ENCODE assay signal across 10 mouse cellular contexts in the genomic region with DNA sequence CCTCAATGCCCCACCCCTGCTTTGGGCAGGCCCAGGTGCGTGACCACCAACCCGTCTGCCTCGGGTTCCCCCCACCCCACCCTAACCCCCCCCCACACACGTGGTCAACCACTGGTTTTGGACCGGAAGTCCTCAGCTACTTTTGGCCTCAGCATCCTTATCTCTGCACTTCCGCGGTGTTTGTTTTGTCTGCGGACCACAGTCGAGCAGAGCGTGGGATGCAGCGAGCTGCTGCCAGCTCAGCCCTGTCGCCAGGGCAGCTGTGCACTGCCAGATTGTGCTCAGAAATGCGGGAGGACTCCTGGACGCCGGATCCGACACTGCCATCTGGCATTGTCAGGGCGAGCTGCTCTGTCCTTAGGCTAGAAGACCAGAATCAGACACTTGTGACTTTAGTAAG. TPM values are rescaled to one million over a fixed set of nuclear protein-coding genes. Genes with fewer than 3 reads are reported as not detected.
DNase-seq lines count a peak whose midpoint lies in the region; ATAC-seq and TF ChIP-seq lines count a peak whose summit lies in the region.
"Had no signal": no experiment of that assay in that cellular context is flagged by ENCODE, and none has a peak within 500 bp of the region (broad histone marks: within the 10 kb centered on the region; RNA-seq: fewer than 3 reads in every experiment).

No protein-coding gene starts in this region.

- H3K9ac ChIP-seq in hindbrain, postnatal 0 days (replicated peaks; ENCODE audit: low read length): no peak overlapping the region
- no peak overlapping the region for H3K9ac ChIP-seq in hindbrain, embryonic 14.5 days
- H3K9ac ChIP-seq in kidney, embryonic 14.5 days (ENCODE audit: low read depth, low read length): no peak overlapping the region
- H3K9ac ChIP-seq: midbrain, embryonic 12.5 days had no signal

- DNase-seq in hindbrain, postnatal 0 days (ENCODE audit: low spot score): peak; percentile 75
- no peak for DNase-seq in hindbrain, embryonic 14.5 days (ENCODE audit: low spot score)
- DNase-seq in brain, embryonic 14.5 days (ENCODE audit: low read depth): peak; percentile 53
- peak; percentile 52 for DNase-seq in layer of hippocampus, adult 9-11 months
- peak; percentile 34 for DNase-seq in ovary, postnatal 14 days (ENCODE audit: low spot score)
- no peak for DNase-seq in kidney, adult 8-10 months
- no peak for DNase-seq in kidney, adult 9 months

- no peak overlapping the region for H3K4me2 ChIP-seq in hindbrain, postnatal 0 days (ENCODE audit: low read depth, low read length)
- no peak overlapping the region for H3K4me2 ChIP-seq in hindbrain, embryonic 14.5 days (replicated peaks)
- no peak overlapping the region for H3K4me2 ChIP-seq in kidney, embryonic 14.5 days (replicated peaks; ENCODE audit: low read depth, low read length)
- H3K4me2 ChIP-seq: midbrain, embryonic 12.5 days had no signal

- H3K4me3 ChIP-seq in hindbrain, postnatal 0 days (ENCODE audit: low read length): no peak overlapping the region
- H3K4me3 ChIP-seq in hindbrain, embryonic 14.5 days (replicated peaks; ENCODE audit: low read length): no peak overlapping the region
- H3K4me3 ChIP-seq in kidney, embryonic 14.5 days (ENCODE audit: low read length): no peak overlapping the region
- H3K4me3 ChIP-seq: midbrain, embryonic 12.5 days had no signal

- H3K4me1 ChIP-seq in hindbrain, postnatal 0 days (ENCODE audit: insufficient read depth, low read length): no peaks in the 10 kb centered on the region
- H3K4me1 ChIP-seq in hindbrain, embryonic 14.5 days (replicated peaks; ENCODE audit: control insufficient read depth, insufficient read depth, low read length): no peaks in the 10 kb centered on the region
- no peaks in the 10 kb centered on the region for H3K4me1 ChIP-seq in kidney, embryonic 14.5 days (ENCODE audit: control insufficient read depth, insufficient read depth, low read length)
- H3K4me1 ChIP-seq: midbrain, embryonic 12.5 days had no signal

- peak overlapping the region; percentile 41; the same call in 1 of the 2 replicates for H3K27ac ChIP-seq in hindbrain, postnatal 0 days
- no peak overlapping the region for H3K27ac ChIP-seq in hindbrain, embryonic 14.5 days
- H3K27ac ChIP-seq in kidney, embryonic 14.5 days (ENCODE audit: low read depth, low read length): no peak overlapping the region
- H3K27ac ChIP-seq: midbrain, embryonic 12.5 days had no signal

- H3K9me3 ChIP-seq in hindbrain, postnatal 0 days (ENCODE audit: low read length): no peaks in the 10 kb centered on the region
- no peaks in the 10 kb centered on the region for H3K9me3 ChIP-seq in hindbrain, embryonic 14.5 days (ENCODE audit: control insufficient read depth, low read length)
- H3K9me3 ChIP-seq in kidney, embryonic 14.5 days (ENCODE audit: control insufficient read depth, low read length): no peaks in the 10 kb centered on the region
- H3K9me3 ChIP-seq: midbrain, embryonic 12.5 days had no signal

- H3K36me3 ChIP-seq in hindbrain, postnatal 0 days (ENCODE audit: insufficient read depth, low read length): no peaks in the 10 kb centered on the region
- H3K36me3 ChIP-seq in hindbrain, embryonic 14.5 days (replicated peaks; ENCODE audit: control insufficient read depth, insufficient read depth): no peaks in the 10 kb centered on the region
- no peaks in the 10 kb centered on the region for H3K36me3 ChIP-seq in kidney, embryonic 14.5 days (ENCODE audit: control insufficient read depth, insufficient read depth, low read length)
- H3K36me3 ChIP-seq: midbrain, embryonic 12.5 days had no signal

- TF ChIP-seq POLR2A in brain, embryonic 14.5 days (IDR thresholded peaks at IDR 0.05; ENCODE audit: borderline replicate concordance, extremely low read depth, insufficient read depth, insufficient read length, poor library complexity, severe bottlenecking): no peak

- WGBS in hindbrain, postnatal 0 days: 28% methylated on average over 17 of the region's 17 CpGs
- 52% methylated on average over 17 of the region's 17 CpGs for WGBS in hindbrain, embryonic 14.5 days
- WGBS in kidney, embryonic 14.5 days: 56% methylated on average over 17 of the region's 17 CpGs

- no peak for TF ChIP-seq CTCF in hindbrain, postnatal 0 days (IDR thresholded peaks at IDR 0.05; ENCODE audit: low read depth)
- no peak for TF ChIP-seq CTCF in brain, embryonic 14.5 days (IDR thresholded peaks at IDR 0.05; ENCODE audit: borderline replicate concordance, extremely low read depth, insufficient read depth, insufficient read length)

- ATAC-seq in hindbrain, postnatal 0 days: peak; percentile 82
- ATAC-seq in hindbrain, embryonic 14.5 days (ENCODE audit: low FRiP score): no peak
- no peak for ATAC-seq in kidney, embryonic 14.5 days (ENCODE audit: low FRiP score, low TSS enrichment)

- no peaks in the 10 kb centered on the region for H3K27me3 ChIP-seq in hindbrain, postnatal 0 days (ENCODE audit: insufficient read depth, low read length)
- no peaks in the 10 kb centered on the region for H3K27me3 ChIP-seq in hindbrain, embryonic 14.5 days (ENCODE audit: control insufficient read depth, insufficient read depth, low read length)
- H3K27me3 ChIP-seq in kidney, embryonic 14.5 days (ENCODE audit: control insufficient read depth, insufficient read depth, low read length): no peaks in the 10 kb centered on the region
- H3K27me3 ChIP-seq: midbrain, embryonic 12.5 days had no signal

RNA-seq across cellular contexts. Expression of gene Cyb561, which starts 6.2 kb away (rescaled TPM):
- 45.9 and 52.9 TPM in 2 replicates for total RNA-seq in hindbrain, postnatal 0 days (2014; rRNA removed)
- 55.9 and 57.8 TPM in 2 replicates for polyA plus RNA-seq in hindbrain, postnatal 0 days (2015; fragmentation: Nextera tagmentation; extraction: Ambion mirVana)
- 48.9 and 55.1 TPM in 2 replicates for polyA plus RNA-seq in hindbrain, embryonic 14.5 days (2014; fragmentation: Nextera tagmentation; extraction: Ambion mirVana)
- 33.0 and 36.9 TPM in 2 replicates for polyA plus RNA-seq in brain, embryonic 14.5 days (2012; rRNA removed)
- 16.9 and 25.2 TPM in 2 replicates for polyA plus RNA-seq in kidney, embryonic 14.5 days (2014; fragmentation: Nextera tagmentation; extraction: Ambion mirVana)

RNA-seq across cellular contexts. Expression of gene Ace, which starts 8.4 kb away (rescaled TPM):
- 31.1 and 35.9 TPM in 2 replicates for total RNA-seq in hindbrain, postnatal 0 days (2014; rRNA removed)
- 10.3 and 11.1 TPM in 2 replicates for polyA plus RNA-seq in hindbrain, postnatal 0 days (2015; fragmentation: Nextera tagmentation; extraction: Ambion mirVana)
- 6.0 and 6.8 TPM in 2 replicates for polyA plus RNA-seq in hindbrain, embryonic 14.5 days (2014; fragmentation: Nextera tagmentation; extraction: Ambion mirVana)
- 4.9 and 8.9 TPM in 2 replicates for polyA plus RNA-seq in brain, embryonic 14.5 days (2012; rRNA removed)
- 1.4 and 4.8 TPM in 2 replicates for polyA plus RNA-seq in kidney, embryonic 14.5 days (2014; fragmentation: Nextera tagmentation; extraction: Ambion mirVana)

RNA-seq across cellular contexts. Expression of gene Ace3, which starts 35.1 kb away (rescaled TPM):
- total RNA-seq in hindbrain, postnatal 0 days (2014; rRNA removed): not detected in 2 replicates
- not detected in 2 replicates for polyA plus RNA-seq in hindbrain, postnatal 0 days (2015; fragmentation: Nextera tagmentation; extraction: Ambion mirVana)
- not detected in 2 replicates for polyA plus RNA-seq in hindbrain, embryonic 14.5 days (2014; fragmentation: Nextera tagmentation; extraction: Ambion mirVana)
- polyA plus RNA-seq in brain, embryonic 14.5 days (2012; rRNA removed): not detected in 2 replicates
- polyA plus RNA-seq in kidney, embryonic 14.5 days (2014; fragmentation: Nextera tagmentation; extraction: Ambion mirVana): not detected in 2 replicates
- total RNA-seq: heart, adult 18-20 months had no signal
- polyA plus RNA-seq: midbrain, embryonic 12.5 days had no signal

RNA-seq across cellular contexts. Expression of gene Kcnh6, which starts 48.6 kb away (rescaled TPM):
- total RNA-seq in hindbrain, postnatal 0 days (2014; rRNA removed): 4.3 and 7.9 TPM in 2 replicates
- 2.4 and 3.0 TPM in 2 replicates for polyA plus RNA-seq in hindbrain, postnatal 0 days (2015; fragmentation: Nextera tagmentation; extraction: Ambion mirVana)
- 2.3 and 2.5 TPM in 2 replicates for polyA plus RNA-seq in hindbrain, embryonic 14.5 days (2014; fragmentation: Nextera tagmentation; extraction: Ambion mirVana)
- polyA plus RNA-seq in brain, embryonic 14.5 days (2012; rRNA removed): 1.2 and 2.1 TPM in 2 replicates
- polyA plus RNA-seq in kidney, embryonic 14.5 days (2014; fragmentation: Nextera tagmentation; extraction: Ambion mirVana): 0.10 and 0.14 TPM in 2 replicates

Comparison
In these comparisons a context has a peak if more than half of its experiments do, and no peak if none do; other contexts are left out.
1. DNase-seq: peak in hindbrain, postnatal 0 days (single experiment), brain, embryonic 14.5 days (single experiment), layer of hippocampus, adult 9-11 months (single experiment) and ovary, postnatal 14 days (single experiment); none in hindbrain, embryonic 14.5 days (single experiment), kidney, adult 8-10 months (0 of 2) and kidney, adult 9 months (single experiment).